Mouse (Mus musculus) thymus, postnatal 0 days (tissue): ENCODE results near the gene Csf2. TPM values are rescaled to one million over a fixed set of nuclear protein-coding genes. Genes with fewer than 3 reads are reported as not detected.

Experiments
- polyA plus RNA-seq: library from polyadenylated mRNA; unstranded; fragments of >200 nt; fragmentation: Nextera tagmentation; extraction: Ambion mirVana; gene quantifications from 2 replicates; pipeline ENCODE4 v1.2.1, GENCODE M21; 2015

The Csf2 gene
- polyA plus RNA-seq, 1 experiment from 2014 or later = 1.3 TPM

Other genes starting within 250 kb of the Csf2 start
- gene Slc22a4, start 221.6 kb downstream of the Csf2 start, polyA plus RNA-seq = 0.46 and 0.54 TPM in 2 replicates
- gene Pdlim4, start 180.7 kb downstream of the Csf2 start, polyA plus RNA-seq = 23.6 and 25.2 TPM in 2 replicates
- 5.1 TPM in 2 replicates for gene P4ha2, start 149.6 kb downstream of the Csf2 start, polyA plus RNA-seq
- 0.23 and 0.36 TPM in 2 replicates for gene Il3, start 17.6 kb upstream of the Csf2 start, polyA plus RNA-seq
- 0.50 and 0.75 TPM in 2 replicates for gene Acsl6, start 54.1 kb upstream of the Csf2 start, polyA plus RNA-seq
- not detected in 2 replicates for gene Meikin, start 121.0 kb upstream of the Csf2 start, polyA plus RNA-seq
- gene Fnip1, start 188.5 kb upstream of the Csf2 start, polyA plus RNA-seq = 7.3 and 7.7 TPM in 2 replicates